ENCODE assay signal across 8 mouse cellular contexts in genomic region chr5:115348546-115349224, GRCm38 (mm10). TPM values are rescaled to one million over a fixed set of nuclear protein-coding genes. Genes with fewer than 3 reads are reported as not detected.
A peak's percentile ranks its signal among the peaks of the same experiment; 100 is the strongest.
DNase-seq lines count a peak whose midpoint lies in the region; ATAC-seq and TF ChIP-seq lines count a peak whose summit lies in the region.

TSS of gene Cox6a1 (minus strand) at chr5:115348981.

- peaks cover 4 to 8% of the 10 kb centered on the region in 2 experiments; a peak in 3 of 4 replicates for H3K4me1 ChIP-seq in MEL (ENCODE audit: control insufficient read depth in 1 of 2, insufficient read depth in 2 of 2, low read length in 2 of 2)
- peaks cover 4% of the 10 kb centered on the region; the same call in 1 of the 2 replicates for H3K4me1 ChIP-seq in cerebellum, adult 2 months (ENCODE audit: control insufficient read depth, insufficient read depth, low read length)
- H3K4me1 ChIP-seq in forebrain, postnatal 0 days (ENCODE audit: insufficient read depth): no peaks in the 10 kb centered on the region; the same call in 1 of the 2 replicates
- peaks cover 13% of the 10 kb centered on the region for H3K4me1 ChIP-seq in lung, embryonic 15.5 days

- DNase-seq in MEL (ENCODE audit: low read depth, low spot score): peak; percentile 99
- peak; percentile 99 for DNase-seq in cerebellum, adult 2 months
- peak; percentile 100 for DNase-seq in forebrain, postnatal 0 days
- peak; percentile 99 for DNase-seq in heart, postnatal 4 days
- peak; percentile 96 to 99 for DNase-seq in layer of hippocampus, adult 8-10 months (ENCODE audit: low spot score in 2 of 2)
- DNase-seq in ovary, adult 18-20 months (ENCODE audit: low spot score): peak; percentile 96
- DNase-seq in thymus, postnatal 0 days (ENCODE audit: low spot score): peak; percentile 100

- no peaks in the 10 kb centered on the region for H3K27me3 ChIP-seq in MEL (ENCODE audit: control insufficient read depth in 1 of 2, insufficient read depth in 2 of 2, low read length in 2 of 2)
- H3K27me3 ChIP-seq in cerebellum, adult 2 months (ENCODE audit: control insufficient read depth, insufficient read depth, low read length): no peaks in the 10 kb centered on the region
- H3K27me3 ChIP-seq in forebrain, postnatal 0 days (ENCODE audit: insufficient read depth, low read length): no peaks in the 10 kb centered on the region
- H3K27me3 ChIP-seq in lung, embryonic 15.5 days: no peaks in the 10 kb centered on the region

- peaks cover 43% of the 10 kb centered on the region for H3K79me2 ChIP-seq in MEL (ENCODE audit: control insufficient read depth, insufficient read depth, low read length, poor library complexity)

- no peaks in the 10 kb centered on the region for H3K9me3 ChIP-seq in MEL (replicated peaks; ENCODE audit: insufficient read depth, low read length)
- no peaks in the 10 kb centered on the region for H3K9me3 ChIP-seq in forebrain, postnatal 0 days (ENCODE audit: low read length)
- no peaks in the 10 kb centered on the region for H3K9me3 ChIP-seq in lung, embryonic 15.5 days

- peak within 1 kb of the TSS; percentile 96 for H3K4me2 ChIP-seq in forebrain, postnatal 0 days (ENCODE audit: low read depth)
- peak within 1 kb of the TSS; percentile 70 for H3K4me2 ChIP-seq in lung, embryonic 15.5 days

- peak within 1 kb of the TSS; percentile 83 for H3K27ac ChIP-seq in MEL (ENCODE audit: control insufficient read depth, low read depth, low read length)
- peak within 1 kb of the TSS; percentile 73 for H3K27ac ChIP-seq in cerebellum, adult 2 months (ENCODE audit: insufficient read depth, low read length)
- peak within 1 kb of the TSS; percentile 67 for H3K27ac ChIP-seq in forebrain, postnatal 0 days (ENCODE audit: low read depth, low read length)
- H3K27ac ChIP-seq in lung, embryonic 15.5 days: peak within 1 kb of the TSS; percentile 78

- TF ChIP-seq RAD21 in MEL (IDR thresholded peaks at IDR 0.05; ENCODE audit: low read depth, low read length): no peak

- H3K9ac ChIP-seq in MEL (ENCODE audit: control insufficient read depth, low read depth, low read length, poor library complexity, severe bottlenecking): peak within 1 kb of the TSS; percentile 89
- H3K9ac ChIP-seq in forebrain, postnatal 0 days: peak within 1 kb of the TSS; percentile 69
- H3K9ac ChIP-seq in lung, embryonic 15.5 days: peak within 1 kb of the TSS; percentile 91

- peak within 1 kb of the TSS; percentile 69 to 93 for H3K4me3 ChIP-seq in MEL (ENCODE audit: control insufficient read depth in 1 of 2, insufficient read depth in 1 of 2, low read depth in 2 of 2, low read length in 2 of 2)
- H3K4me3 ChIP-seq in cerebellum, adult 2 months (replicated peaks; ENCODE audit: insufficient read depth, low read depth, low read length): peak within 1 kb of the TSS; percentile 99
- H3K4me3 ChIP-seq in forebrain, postnatal 0 days (ENCODE audit: low read depth, low read length): peak within 1 kb of the TSS; percentile 78
- peak within 1 kb of the TSS; percentile 90 for H3K4me3 ChIP-seq in lung, embryonic 15.5 days

- peaks cover 4 to 9% of the 10 kb centered on the region in 2 experiments for H3K36me3 ChIP-seq in MEL (ENCODE audit: control insufficient read depth in 1 of 2, insufficient read depth in 2 of 2, low read length in 2 of 2)
- H3K36me3 ChIP-seq in forebrain, postnatal 0 days (ENCODE audit: insufficient read depth): peaks cover 28% of the 10 kb centered on the region
- peaks cover 27% of the 10 kb centered on the region for H3K36me3 ChIP-seq in lung, embryonic 15.5 days

- TF ChIP-seq EP300 in MEL (IDR thresholded peaks at IDR 0.05; ENCODE audit: low read depth in 1 of 2, low read length in 2 of 2): no peak

- under 1% methylated on average over 74 of the region's 74 CpGs for WGBS in cerebellum, adult 2 months
- WGBS in forebrain, postnatal 0 days: 3% methylated on average over 61 of the region's 74 CpGs
- WGBS in lung, embryonic 15.5 days: 0% methylated on average over 67 of the region's 74 CpGs

- TF ChIP-seq POLR2A in MEL (IDR thresholded peaks at IDR 0.05; ENCODE audit: control insufficient read depth in 1 of 2, insufficient read depth in 1 of 2, low read depth in 1 of 2, low read length in 2 of 2, poor library complexity in 1 of 2): peak in 1 of 2 experiments; percentile 95; a peak in 2 of 4 replicates
- peak; percentile 88 for TF ChIP-seq POLR2A in cerebellum, adult 2 months (IDR thresholded peaks at IDR 0.05; ENCODE audit: borderline replicate concordance, insufficient read depth, low read length)

- TF ChIP-seq CTCF in MEL (IDR thresholded peaks at IDR 0.05 in 2 of 3, conservative IDR thresholded peaks at IDR 0.05 in 1 of 3; ENCODE audit: control insufficient read depth in 1 of 3, insufficient read depth in 1 of 3, low read depth in 2 of 3, low read length in 3 of 3, poor library complexity in 1 of 3, severe bottlenecking in 1 of 3): no peak
- TF ChIP-seq CTCF in cerebellum, adult 2 months (IDR thresholded peaks at IDR 0.05; ENCODE audit: borderline replicate concordance, insufficient read depth, low read depth, low read length): no peak
- peak; percentile 56 for TF ChIP-seq CTCF in forebrain, postnatal 0 days (IDR thresholded peaks at IDR 0.05; ENCODE audit: low read depth)

- peak; percentile 97 for ATAC-seq in forebrain, postnatal 0 days
- peak; percentile 92 for ATAC-seq in lung, embryonic 15.5 days (ENCODE audit: borderline replicate concordance, extremely low read depth, low FRiP score, low TSS enrichment)

TF ChIP-seq in MEL, 35 proteins besides CTCF, POLR2A, EP300 and RAD21:
- TF ChIP-seq NRF1 (IDR thresholded peaks at IDR 0.05; ENCODE audit: insufficient read depth, low read depth, low read length, poor library complexity, severe bottlenecking) (peak; percentile 98), E2F4 (IDR thresholded peaks at IDR 0.05; ENCODE audit: borderline replicate concordance, low read depth, low read length) (no peak), ETS1 (IDR thresholded peaks at IDR 0.05; ENCODE audit: low read depth, low read length) (0 out of 2 replicates have a peak, but pooled peaks have one; percentile 1), MXI1 (IDR thresholded peaks at IDR 0.05; ENCODE audit: low read depth, low read length) (peak; percentile 52; the same call in 1 of the 2 replicates), RCOR1 (IDR thresholded peaks at IDR 0.05; ENCODE audit: low read depth, low read length) (no peak), HCFC1 (IDR thresholded peaks at IDR 0.05; ENCODE audit: low read depth, low read length) (peak; percentile 91), GATA1 (IDR thresholded peaks at IDR 0.05; ENCODE audit: low read depth, low read length) (no peak), MYC (IDR thresholded peaks at IDR 0.05; ENCODE audit: low read depth, low read length) (peak; percentile 83; the same call in 1 of the 2 replicates), TCF12 (IDR thresholded peaks at IDR 0.05; ENCODE audit: low read depth, low read length) (peak; percentile 51; the same call in 1 of the 2 replicates), ZMIZ1 (IDR thresholded peaks at IDR 0.05; ENCODE audit: low read depth, low read length) (peak; percentile 84), MEF2A (IDR thresholded peaks at IDR 0.05; ENCODE audit: extremely low read depth, insufficient replicate concordance, low read depth, low read length, poor library complexity, severe bottlenecking) (no peak), KAT2A (conservative IDR thresholded peaks at IDR 0.05; ENCODE audit: low read depth, low read length) (peak; percentile 76; the same call in 1 of the 2 replicates), MAZ (IDR thresholded peaks at IDR 0.05; ENCODE audit: low read depth, low read length) (peak; percentile 16; the same call in 1 of the 2 replicates), ELF1 (IDR thresholded peaks at IDR 0.05; ENCODE audit: low read depth, low read length) (peak; percentile 77), POLR2AphosphoS2 (IDR thresholded peaks at IDR 0.05; ENCODE audit: low read length) (peak; percentile 79; the same call in 1 of the 2 replicates), TBP (IDR thresholded peaks at IDR 0.05; ENCODE audit: low read depth, low read length) (peak; percentile 60; the same call in 1 of the 2 replicates), ZC3H11A (IDR thresholded peaks at IDR 0.05; ENCODE audit: low read depth, low read length) (no peak), CHD2 (IDR thresholded peaks at IDR 0.05; ENCODE audit: low read length) (no peak), CHD1 (IDR thresholded peaks at IDR 0.05; ENCODE audit: low read depth, low read length) (no peak), NELFE (IDR thresholded peaks at IDR 0.05; ENCODE audit: low read depth, low read length) (peak; percentile 97), SIN3A (IDR thresholded peaks at IDR 0.05; ENCODE audit: low read length) (peak; percentile 79; the same call in 1 of the 2 replicates)

RNA-seq across cellular contexts. Expression of gene Cox6a1, which starts in this region (rescaled TPM):
- 725 and 749 TPM in 2 replicates for total RNA-seq in MEL (2012; rRNA removed)
- 1,000 to 10,000 TPM in 1 of 2 experiments, 100 to 1,000 TPM in 1; 328 to 1,215 TPM for polyA plus RNA-seq in MEL (2012; ENCODE audit: insufficient read depth in 1 of 2, insufficient read length in 2 of 2, low read depth in 1 of 2, low replicate concordance in 2 of 2, missing spikeins in 1 of 2)
- 2,268 and 2,327 TPM in 2 replicates for polyA plus RNA-seq in cerebellum, adult 2 months (2012; rRNA removed)
- 628 and 701 TPM in 2 replicates for total RNA-seq in forebrain, postnatal 0 days (2014; rRNA removed)
- 1,510 and 1,858 TPM in 2 replicates for polyA plus RNA-seq in forebrain, postnatal 0 days (2015; fragmentation: Nextera tagmentation; extraction: Ambion mirVana)
- total RNA-seq in heart, postnatal 4 days (2021): 100 to 1,000 TPM; 619 to 662 TPM
- total RNA-seq in layer of hippocampus, adult 8-10 months (2022): 100 to 1,000 TPM; 621 to 774 (median 709) TPM
- 891 and 915 TPM in 2 replicates for polyA plus RNA-seq in lung, embryonic 15.5 days (2015; fragmentation: Nextera tagmentation; extraction: Ambion mirVana)
- polyA plus RNA-seq in thymus, postnatal 0 days (2015; fragmentation: Nextera tagmentation; extraction: Ambion mirVana): 1,056 and 1,106 TPM in 2 replicates

Comparison
In these comparisons a context has a peak if more than half of its experiments do, and no peak if none do; other contexts are left out.
1. Peak in every context shown above with its lines: DNase-seq, ATAC-seq, H3K4me3 ChIP-seq and H3K27ac ChIP-seq.